Mouse (Mus musculus): ENCODE measurements around the gene Tbc1d5.

Gene Tbc1d5

GRCm38 (mm10) chr17:50876451-50876850 is 302.7 kb downstream of the Tbc1d5 start:
- no peak for ATAC-seq (ENCODE audit: low TSS enrichment)

GRCm38 (mm10) chr17:50874067-50874466 is 305.1 kb downstream of the Tbc1d5 start:
- ATAC-seq (ENCODE audit: low TSS enrichment) = peak; percentile 89

- no peak for ATAC-seq (ENCODE audit: low TSS enrichment)
Observed at GRCm38 (mm10) chr17:50872600-50872999, 306.6 kb downstream of the Tbc1d5 start.

DNA sequence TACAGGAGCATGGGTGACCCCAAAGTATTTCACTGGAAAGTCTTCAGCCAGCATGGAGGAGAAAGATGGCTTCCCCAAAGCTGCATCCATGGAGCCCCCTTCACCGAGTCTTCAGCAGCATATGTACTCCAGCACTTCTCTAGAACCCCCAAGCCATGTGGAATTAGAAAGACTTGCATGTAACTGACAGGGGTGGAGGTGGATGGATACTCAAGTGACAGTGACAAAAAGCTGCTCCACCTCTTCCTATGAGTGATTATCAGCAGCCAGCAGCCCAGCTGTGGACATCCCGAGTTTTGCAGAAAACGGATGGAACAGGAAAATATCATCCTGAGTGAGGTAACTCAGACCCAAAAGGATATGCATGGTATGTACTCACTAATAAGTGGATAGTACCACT is 311.9 kb downstream of the Tbc1d5 start:
- no peak for ATAC-seq (ENCODE audit: low TSS enrichment)

- ATAC-seq (ENCODE audit: low TSS enrichment) = no peak
Observed at GRCm38 (mm10) chr17:50864781-50865180, 314.4 kb downstream of the Tbc1d5 start.

DNA sequence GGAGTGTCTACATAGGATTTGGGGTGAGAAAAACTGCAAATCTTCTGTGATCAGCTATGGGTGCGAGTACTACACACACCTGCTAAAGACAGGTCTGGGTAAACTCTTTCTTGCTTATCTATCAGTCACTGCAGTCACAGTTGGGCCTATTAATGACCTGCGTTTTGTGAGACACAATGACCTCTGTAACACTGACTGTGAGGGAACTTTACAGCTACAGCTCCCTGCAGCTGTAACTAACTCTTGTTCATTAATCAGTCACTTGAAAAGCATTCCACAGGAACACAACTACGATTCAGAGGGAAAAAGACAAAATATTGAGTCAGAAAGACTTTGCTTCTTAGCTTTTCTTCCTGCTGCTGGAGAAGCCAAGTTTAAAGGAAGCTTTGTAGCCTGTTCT is 325.9 kb downstream of the Tbc1d5 start:
- ATAC-seq (ENCODE audit: low TSS enrichment) = no peak

- ATAC-seq (ENCODE audit: low TSS enrichment) = no peak
Observed at GRCm38 (mm10) chr17:50851382-50851781, 327.8 kb downstream of the Tbc1d5 start.

- ATAC-seq (ENCODE audit: low TSS enrichment) = no peak
Observed at GRCm38 (mm10) chr17:50814089-50814488, 365.1 kb downstream of the Tbc1d5 start.

DNA sequence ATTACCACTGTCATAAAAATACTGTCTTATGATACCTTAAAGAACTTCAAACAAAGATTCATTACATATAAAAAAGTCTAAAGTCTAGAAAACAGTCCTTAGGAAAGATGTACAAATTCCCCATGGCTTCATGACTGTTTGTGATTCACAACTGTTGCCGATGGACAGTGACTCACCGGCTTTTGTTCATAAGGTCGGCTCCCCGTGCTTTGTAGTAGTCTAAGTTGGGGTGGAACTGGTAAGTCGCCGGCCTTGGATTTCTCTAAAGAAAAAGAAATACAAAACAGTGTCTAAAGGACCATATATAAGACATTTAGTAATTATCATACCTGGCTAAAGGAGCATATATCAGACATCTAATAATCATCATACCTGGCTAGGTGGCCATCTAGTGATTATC is 365.6 kb downstream of the Tbc1d5 start:
- no peak for ATAC-seq (ENCODE audit: low TSS enrichment)

- ATAC-seq (ENCODE audit: low TSS enrichment) = no peak
Observed at GRCm38 (mm10) chr17:50805631-50806030, 373.5 kb downstream of the Tbc1d5 start.

- peak; percentile 79 for ATAC-seq (ENCODE audit: low TSS enrichment)
Observed at GRCm38 (mm10) chr17:50803234-50803633, 375.9 kb downstream of the Tbc1d5 start.

DNA sequence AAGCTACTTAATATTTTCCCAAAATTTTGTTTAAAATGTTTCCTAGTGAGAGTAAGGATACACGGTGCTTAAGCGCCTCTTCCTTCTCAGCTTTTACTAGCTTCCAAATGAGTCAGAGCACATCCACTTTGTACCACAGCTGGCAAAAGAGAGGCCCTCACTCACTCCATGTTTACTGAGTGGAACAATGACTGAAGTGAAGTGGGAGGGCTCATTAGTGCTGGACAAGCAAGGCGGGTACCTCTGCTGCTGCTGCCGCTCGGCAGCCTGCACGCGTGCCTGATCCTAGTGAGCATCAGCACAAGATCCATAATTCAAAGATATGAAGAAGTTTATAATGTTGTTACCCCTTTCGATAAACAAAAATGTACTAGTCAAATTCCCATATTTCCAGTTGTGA is 376.8 kb downstream of the Tbc1d5 start:
- ATAC-seq (ENCODE audit: low TSS enrichment) = no peak

- peak; percentile 96 for ATAC-seq (ENCODE audit: low TSS enrichment)
Observed at GRCm38 (mm10) chr17:50795445-50796095, 383.6 kb downstream of the Tbc1d5 start.

GRCm38 (mm10) chr17:50791671-50792070 is 387.5 kb downstream of the Tbc1d5 start:
- ATAC-seq (ENCODE audit: low TSS enrichment) = no peak

- ATAC-seq (ENCODE audit: low TSS enrichment) = no peak
Observed at GRCm38 (mm10) chr17:50788835-50789234, 390.3 kb downstream of the Tbc1d5 start.

DNA sequence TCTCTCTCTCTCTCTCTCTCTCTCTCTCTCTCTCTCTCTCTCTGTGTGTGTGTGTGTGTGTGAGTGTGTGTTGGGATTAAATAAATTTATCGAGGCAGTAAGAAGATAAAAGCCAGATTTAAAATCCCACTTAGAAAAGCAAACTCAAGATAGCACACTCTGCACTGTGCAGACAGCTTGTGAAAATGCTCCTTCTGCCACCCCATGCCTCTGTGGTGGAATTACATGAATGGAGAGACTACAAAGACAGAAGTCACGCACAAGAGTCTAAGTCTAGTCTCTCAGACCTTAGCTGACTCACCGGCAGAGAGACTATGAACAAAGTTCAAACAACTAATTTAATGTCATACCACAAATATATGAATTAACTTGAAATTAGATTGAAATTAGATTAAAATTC is 403.9 kb downstream of the Tbc1d5 start:
- peak; percentile 99 for ATAC-seq (ENCODE audit: low TSS enrichment)

GRCm38 (mm10) chr17:50764387-50764786 is 414.8 kb downstream of the Tbc1d5 start:
- ATAC-seq (ENCODE audit: low TSS enrichment) = no peak

DNA sequence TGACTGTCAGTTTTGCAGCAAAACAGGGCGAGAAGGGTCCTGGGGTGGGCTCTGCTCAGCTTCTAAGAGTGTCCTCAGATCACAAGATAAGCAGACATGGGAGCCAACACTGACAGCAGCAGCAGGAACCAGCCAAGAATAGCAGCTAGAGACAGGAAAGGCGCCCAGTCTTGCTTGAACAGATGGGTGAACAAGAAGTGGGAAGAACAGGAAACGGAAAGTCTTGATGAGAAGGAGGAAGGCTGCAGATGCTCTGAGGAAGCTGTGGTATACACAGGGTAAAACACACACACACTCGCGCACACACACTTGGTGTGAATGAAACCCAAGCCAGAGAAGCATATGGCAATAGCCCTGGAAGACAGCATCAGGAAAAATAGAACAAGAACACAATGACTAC is 415.7 kb downstream of the Tbc1d5 start:
- ATAC-seq (ENCODE audit: low TSS enrichment) = peak; percentile 89

- no peak for ATAC-seq (ENCODE audit: low TSS enrichment)
Observed at GRCm38 (mm10) chr17:50762231-50762630, 416.9 kb downstream of the Tbc1d5 start.

DNA sequence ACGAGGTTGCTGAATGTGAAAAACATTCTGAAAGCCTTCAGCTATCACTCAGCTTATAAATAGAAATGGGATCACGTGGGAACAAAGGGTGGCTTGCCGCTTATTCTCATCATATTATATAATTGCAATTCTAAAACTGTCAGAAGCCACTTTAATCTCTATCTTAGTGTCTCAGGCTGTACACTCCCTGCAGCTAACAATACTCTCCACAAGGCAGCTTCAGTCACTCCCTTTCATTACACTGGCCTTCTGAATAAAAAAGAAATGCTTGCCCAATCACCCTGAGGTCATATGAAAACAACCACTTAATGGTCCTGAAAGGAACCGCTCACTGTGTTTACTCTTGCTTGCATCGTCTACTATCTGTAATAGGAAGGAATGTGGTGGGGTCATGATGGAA is 418.1 kb downstream of the Tbc1d5 start:
- ATAC-seq (ENCODE audit: low TSS enrichment) = peak; percentile 38

DNA sequence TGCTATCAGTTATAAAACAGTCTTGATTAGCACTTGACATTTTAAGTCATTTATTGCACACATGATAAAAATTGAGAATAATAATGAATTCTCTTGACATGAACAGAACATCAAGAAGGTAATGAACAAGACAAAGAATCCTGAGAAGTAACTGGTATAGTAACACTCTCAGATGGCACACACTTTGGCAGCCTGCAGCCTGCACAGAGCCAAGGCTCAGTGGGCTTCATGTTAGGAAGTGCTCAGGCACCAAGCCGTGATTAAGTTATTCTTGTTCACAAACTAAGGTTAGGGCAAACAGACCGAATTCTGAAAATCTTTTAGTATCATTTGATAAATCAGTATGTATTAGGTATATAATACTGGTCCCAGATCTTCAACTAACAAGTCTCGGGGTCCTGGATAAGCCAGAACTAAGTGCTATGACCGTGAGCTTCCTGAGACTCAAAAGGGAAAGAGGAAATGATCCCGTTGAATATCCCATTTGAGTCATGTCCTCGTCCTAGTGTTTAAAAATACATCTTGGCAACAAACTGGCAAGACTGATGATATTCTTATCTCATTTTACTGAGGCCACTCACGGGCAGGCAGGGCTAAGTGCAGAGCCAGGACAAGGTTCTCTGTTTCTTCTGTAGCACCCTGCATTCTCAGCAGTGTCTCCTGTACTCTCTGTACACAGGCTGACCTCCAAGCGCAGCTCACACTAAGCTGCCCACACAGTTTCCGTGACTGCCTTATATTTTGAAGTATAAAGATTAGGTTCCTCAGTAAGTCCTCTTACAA is 425.6 kb downstream of the Tbc1d5 start:
- ATAC-seq (ENCODE audit: low TSS enrichment) = peak; percentile 71; the same call in 1 of the 2 replicates

GRCm38 (mm10) chr17:50752753-50753152 is 426.4 kb downstream of the Tbc1d5 start:
- no peak for ATAC-seq (ENCODE audit: low TSS enrichment)

- ATAC-seq (ENCODE audit: low TSS enrichment) = no peak
Observed at GRCm38 (mm10) chr17:50751911-50752310, 427.2 kb downstream of the Tbc1d5 start.
